In genomic region chr5:115430187-115430960, GRCm38 (mm10) we compare ENCODE assay signal across 8 mouse cellular contexts. TPM values are rescaled to one million over a fixed set of nuclear protein-coding genes. Genes with fewer than 3 reads are reported as not detected.
A peak's percentile ranks its signal among the peaks of the same experiment; 100 is the strongest.
DNase-seq lines count a peak whose midpoint lies in the region; ATAC-seq and TF ChIP-seq lines count a peak whose summit lies in the region.

No protein-coding gene starts in this region.

- no peak for ATAC-seq in forebrain, embryonic 11.5 days (replicated peaks; ENCODE audit: low FRiP score)
- no peak; the same call in 1 of the 2 replicates for ATAC-seq in stomach, postnatal 0 days (ENCODE audit: low FRiP score, low TSS enrichment)

- no peak for TF ChIP-seq EP300 in stomach, postnatal 0 days (optimal IDR thresholded peaks at IDR 0.05)

- TF ChIP-seq CTCF in C2C12 (IDR thresholded peaks at IDR 0.05; ENCODE audit: control insufficient read depth, insufficient read depth, insufficient read length) = no peak
- TF ChIP-seq CTCF in stomach, postnatal 0 days (IDR thresholded peaks at IDR 0.05; ENCODE audit: low read depth) = no peak

- no peak overlapping the region for H3K4me3 ChIP-seq in C2C12 (ENCODE audit: insufficient read depth, poor library complexity, severe bottlenecking)
- peak overlapping the region; percentile 100 for H3K4me3 ChIP-seq in forebrain, embryonic 11.5 days (ENCODE audit: low read depth, low read length)
- H3K4me3 ChIP-seq in stomach, postnatal 0 days (ENCODE audit: low read depth, low read length) = peak overlapping the region; percentile 75

- peak overlapping the region; percentile 44 for H3ac ChIP-seq in C2C12 (ENCODE audit: control insufficient read depth, insufficient read length, low read depth)

- peak; percentile 60 to 61 for DNase-seq in cerebellum, postnatal 10 days
- DNase-seq in cerebellum, postnatal 36 days = no peak
- peak; percentile 69 for DNase-seq in forebrain, embryonic 11.5 days (ENCODE audit: low spot score)
- DNase-seq in liver = peak; percentile 18
- no peak for DNase-seq in stomach, postnatal 0 days (ENCODE audit: low spot score)
- no peak for DNase-seq in left cerebral cortex, postnatal 14 days (ENCODE audit: low spot score in 2 of 2)
- DNase-seq in left cerebral cortex, postnatal 10 days (ENCODE audit: extremely low spot score in 1 of 2, low spot score in 2 of 2) = no peak

- peak overlapping the region; percentile 89 for H3K4me2 ChIP-seq in forebrain, embryonic 11.5 days (ENCODE audit: low read depth, low read length, severe bottlenecking)
- peak overlapping the region; percentile 98 for H3K4me2 ChIP-seq in stomach, postnatal 0 days (replicated peaks; ENCODE audit: low read depth)

- H3K9me3 ChIP-seq in forebrain, embryonic 11.5 days (ENCODE audit: control insufficient read depth, low read length) = no peaks in the 10 kb centered on the region
- no peaks in the 10 kb centered on the region for H3K9me3 ChIP-seq in stomach, postnatal 0 days (ENCODE audit: control insufficient read depth, low read length)

- H3K27me3 ChIP-seq in C2C12 (ENCODE audit: control insufficient read depth, insufficient read depth, insufficient read length) = peaks cover 47% of the 10 kb centered on the region
- no peaks in the 10 kb centered on the region for H3K27me3 ChIP-seq in forebrain, embryonic 11.5 days (ENCODE audit: control insufficient read depth, insufficient read depth, low read length)
- H3K27me3 ChIP-seq in stomach, postnatal 0 days (ENCODE audit: control insufficient read depth, insufficient read depth, low read length) = no peaks in the 10 kb centered on the region

- no peaks in the 10 kb centered on the region for H3K79me3 ChIP-seq in C2C12 (ENCODE audit: low read depth)

- intact Hi-C loops in left cerebral cortex, postnatal 14 days (cut with DNase I) = no loop called here
- intact Hi-C loops in left cerebral cortex, postnatal 10 days (cut with DNase I) = no loop called here

- no peaks in the 10 kb centered on the region for H3K79me2 ChIP-seq in C2C12 (ENCODE audit: control insufficient read depth, insufficient read depth)

- peak overlapping the region; percentile 100 for H3K9ac ChIP-seq in forebrain, embryonic 11.5 days (ENCODE audit: low read length)
- H3K9ac ChIP-seq in stomach, postnatal 0 days (ENCODE audit: low read length) = peak overlapping the region; percentile 82

- H3K36me3 ChIP-seq in C2C12 (ENCODE audit: control insufficient read depth, insufficient read depth) = no peaks in the 10 kb centered on the region
- peaks cover 7% of the 10 kb centered on the region; the same call in 1 of the 2 replicates for H3K36me3 ChIP-seq in forebrain, embryonic 11.5 days (ENCODE audit: control insufficient read depth, insufficient read depth, low read length)
- H3K36me3 ChIP-seq in stomach, postnatal 0 days (ENCODE audit: control insufficient read depth, insufficient read depth, low read length) = no peaks in the 10 kb centered on the region

- peaks cover 41% of the 10 kb centered on the region for H3K4me1 ChIP-seq in forebrain, embryonic 11.5 days (replicated peaks; ENCODE audit: control insufficient read depth, insufficient read depth, low read length)
- no peaks in the 10 kb centered on the region for H3K4me1 ChIP-seq in stomach, postnatal 0 days (replicated peaks; ENCODE audit: control insufficient read depth, insufficient read depth)

- H3K27ac ChIP-seq in forebrain, embryonic 11.5 days (ENCODE audit: low read depth, low read length) = peak overlapping the region; percentile 100
- no peak overlapping the region for H3K27ac ChIP-seq in stomach, postnatal 0 days (replicated peaks)

- WGBS in forebrain, embryonic 11.5 days = under 1% methylated on average over 56 of the region's 73 CpGs
- 3% methylated on average over 50 of the region's 73 CpGs for WGBS in stomach, postnatal 0 days

TF ChIP-seq in C2C12, 6 proteins besides CTCF, POLR2A, EP300 and RAD21:
- no peak for TF ChIP-seq MYOD1 (IDR thresholded peaks at IDR 0.05; ENCODE audit: control insufficient read depth, insufficient read length, low read depth)
- TF ChIP-seq USF1 (IDR thresholded peaks at IDR 0.05; ENCODE audit: low read depth) = no peak
- no peak for TF ChIP-seq MYOG (IDR thresholded peaks at IDR 0.05; ENCODE audit: control insufficient read depth, extremely low read depth, insufficient read length)
- no peak for TF ChIP-seq FOSL1 (IDR thresholded peaks at IDR 0.05; ENCODE audit: insufficient read depth, low read length, poor library complexity, severe bottlenecking)
- no peak for TF ChIP-seq CEBPB (IDR thresholded peaks at IDR 0.05; ENCODE audit: low read depth)

RNA-seq across cellular contexts. Expression of gene Msi1, which starts 1.0 kb away (rescaled TPM):
- polyA plus RNA-seq in C2C12 (2012; fragmentation: generic; extraction: Trizol) = 0.90 TPM
- 202 and 219 TPM in 2 replicates for polyA plus RNA-seq in forebrain, embryonic 11.5 days (2014; fragmentation: Nextera tagmentation; extraction: Ambion mirVana)
- 3.2 and 3.6 TPM in 2 replicates for polyA plus RNA-seq in stomach, postnatal 0 days (2015; fragmentation: Nextera tagmentation; extraction: Ambion mirVana)
- 10 to 100 TPM; 45.4 to 54.0 TPM for total RNA-seq in left cerebral cortex, postnatal 14 days (2021)
- 10 to 100 TPM; 54.2 to 58.0 TPM for total RNA-seq in left cerebral cortex, postnatal 10 days (2021)

RNA-seq across cellular contexts. Expression of gene Pla2g1b, which starts 35.7 kb away (rescaled TPM):
- not detected for polyA plus RNA-seq in C2C12 (2012; fragmentation: generic; extraction: Trizol)
- not detected in 2 replicates for polyA plus RNA-seq in forebrain, embryonic 11.5 days (2014; fragmentation: Nextera tagmentation; extraction: Ambion mirVana)
- 464 and 489 TPM in 2 replicates for polyA plus RNA-seq in stomach, postnatal 0 days (2015; fragmentation: Nextera tagmentation; extraction: Ambion mirVana)
- not detected for total RNA-seq in left cerebral cortex, postnatal 14 days (2021)
- not detected for total RNA-seq in left cerebral cortex, postnatal 10 days (2021)

RNA-seq across cellular contexts. Expression of gene Sirt4, which starts 54.2 kb away (rescaled TPM):
- polyA plus RNA-seq in C2C12 (2012; fragmentation: generic; extraction: Trizol) = 9.2 TPM
- polyA plus RNA-seq in forebrain, embryonic 11.5 days (2014; fragmentation: Nextera tagmentation; extraction: Ambion mirVana) = 20.6 and 22.0 TPM in 2 replicates
- polyA plus RNA-seq in stomach, postnatal 0 days (2015; fragmentation: Nextera tagmentation; extraction: Ambion mirVana) = 10.1 and 11.5 TPM in 2 replicates
- total RNA-seq in left cerebral cortex, postnatal 14 days (2021) = 10 to 100 TPM; 27.4 to 27.7 TPM
- total RNA-seq in left cerebral cortex, postnatal 10 days (2021) = 10 to 100 TPM; 26.8 to 31.2 TPM

Comparison
In these comparisons a context has a peak if more than half of its experiments do, and no peak if none do; other contexts are left out.
1. DNase-seq: peak in cerebellum, postnatal 10 days (2 of 2), forebrain, embryonic 11.5 days (single experiment) and liver (single experiment); none in cerebellum, postnatal 36 days (0 of 2), stomach, postnatal 0 days (single experiment), left cerebral cortex, postnatal 14 days (0 of 2) and left cerebral cortex, postnatal 10 days (0 of 2).
2. RNA of gene Msi1, which starts 1.0 kb away (polyA plus RNA-seq): 202 to 219 TPM in forebrain, embryonic 11.5 days; 3.2 to 3.6 TPM in stomach, postnatal 0 days and 0.90 TPM in C2C12 (single experiment); every median in the first group is over 10 times any median in the second.
3. RNA of gene Pla2g1b, which starts 35.7 kb away (polyA plus RNA-seq): 464 to 489 TPM in stomach, postnatal 0 days; not detected in C2C12 (single experiment) and not detected in forebrain, embryonic 11.5 days; every median in the first group is over 100 times any median in the second.